Mouse (Mus musculus) adrenal gland, adult (tissue): ENCODE measurements around the gene Cavin3.

Source experiments
- DNase-seq, 2 experiments: peaks; one replicate each; pipeline ENCODE4 v3.0.0; 2022 to 2023; ENCODE audit warnings: low spot score in 1 of 2; ENCODE audit not compliant: inconsistent age in 2 of 2

The Cavin3 gene

GRCm38 (mm10) chr7:105481505-105482411, at the start of gene Cavin3:
Gene Cavin3, minus strand, starts transcription at chr7:105482300.
- DNase-seq: peak; percentile 88 to 95

GRCm38 (mm10) chr7:105528094-105528493, 46.0 kb upstream of the Cavin3 start:
- DNase-seq: no peak

GRCm38 (mm10) chr7:105527306-105527937, 45.3 kb upstream of the Cavin3 start:
- peak in 1 of 2 experiments; percentile 81 for DNase-seq

- no peak for DNase-seq
These were observed 42.1 kb upstream of the Cavin3 start for GRCm38 (mm10) chr7:105524222-105524621.

- no peak for DNase-seq
These were observed 38.1 kb upstream of the Cavin3 start for GRCm38 (mm10) chr7:105520201-105520600.

GRCm38 (mm10) chr7:105519771-105520170, 37.7 kb upstream of the Cavin3 start:
- DNase-seq: no peak

- DNase-seq: no peak
These were observed 37.2 kb upstream of the Cavin3 start for GRCm38 (mm10) chr7:105519336-105519735.

GRCm38 (mm10) chr7:105516669-105517360, 34.7 kb upstream of the Cavin3 start:
- DNase-seq: no peak

GRCm38 (mm10) chr7:105515178-105515577, 33.1 kb upstream of the Cavin3 start:
- peak; percentile 49 to 86 for DNase-seq

GRCm38 (mm10) chr7:105514561-105514960, 32.5 kb upstream of the Cavin3 start:
- no peak for DNase-seq

- DNase-seq: no peak
These were observed 31.8 kb upstream of the Cavin3 start for GRCm38 (mm10) chr7:105513845-105514291.

GRCm38 (mm10) chr7:105510143-105510542, 28.0 kb upstream of the Cavin3 start:
- DNase-seq: no peak

- DNase-seq: peak; percentile 38 to 74
These were observed 25.2 kb upstream of the Cavin3 start for GRCm38 (mm10) chr7:105507257-105507656.

GRCm38 (mm10) chr7:105501984-105502383, 19.9 kb upstream of the Cavin3 start:
- no peak for DNase-seq

GRCm38 (mm10) chr7:105499676-105500075, 17.6 kb upstream of the Cavin3 start:
- no peak for DNase-seq

GRCm38 (mm10) chr7:105498854-105499492, 16.9 kb upstream of the Cavin3 start:
- DNase-seq: peak in 1 of 2 experiments; percentile 76

- no peak for DNase-seq
These were observed 15.8 kb upstream of the Cavin3 start for GRCm38 (mm10) chr7:105497881-105498280.

- no peak for DNase-seq
These were observed 5.2 kb upstream of the Cavin3 start for GRCm38 (mm10) chr7:105487104-105487876.

GRCm38 (mm10) chr7:105485029-105485428, 2.9 kb upstream of the Cavin3 start:
- peak; percentile 55 to 91 for DNase-seq

- no peak for DNase-seq
These were observed 326 bp upstream of the Cavin3 start for GRCm38 (mm10) chr7:105482426-105482825.
